Mouse (Mus musculus): ENCODE data around the gene Mmab. TPM values are rescaled to one million over a fixed set of nuclear protein-coding genes. Genes with fewer than 3 reads are reported as not detected.

Mmab gene
- total RNA-seq, 2 experiments from 2014 or later = 17.0 to 21.3 TPM

- no peak for TF ChIP-seq CTCF (IDR thresholded peaks at IDR 0.05)
- intact Hi-C loops (cut with DNase I) = no loop called here
- H3K27ac ChIP-seq = no peak overlapping the region
- no peak for DNase-seq (ENCODE audit: extremely low spot score in 1 of 2, low spot score in 2 of 2)
- H3K4me3 ChIP-seq = no peak overlapping the region
Measured at GRCm38 (mm10) chr5:114407269-114407668, 36.6 kb downstream of the Mmab start.

- DNase-seq (ENCODE audit: extremely low spot score in 1 of 2, low spot score in 2 of 2) = no peak
- Histone ChIP-seq H3K27ac (no peak overlapping the region), H3K4me3 (no peak overlapping the region)
- no peak for TF ChIP-seq CTCF (IDR thresholded peaks at IDR 0.05)
- intact Hi-C loops (cut with DNase I) = no loop called here
Measured at GRCm38 (mm10) chr5:114406592-114406991, 37.3 kb downstream of the Mmab start.

- intact Hi-C loops (cut with DNase I) = no loop called here
- no peak for DNase-seq (ENCODE audit: extremely low spot score in 1 of 2, low spot score in 2 of 2)
- TF ChIP-seq CTCF (IDR thresholded peaks at IDR 0.05) = no peak
- no peak overlapping the region for H3K4me3 ChIP-seq
- H3K27ac ChIP-seq = no peak overlapping the region
Measured at GRCm38 (mm10) chr5:114393169-114393568, 50.7 kb downstream of the Mmab start.

GRCm38 (mm10) chr5:114384448-114384847 lies 59.4 kb downstream of the Mmab start:
- intact Hi-C loops (cut with DNase I) = loop anchor here (5.0 kb wide), 1 partner anchor 283 kb away; no protein-coding TSS in a partner anchor
- TF ChIP-seq CTCF (IDR thresholded peaks at IDR 0.05) = no peak
- H3K27ac ChIP-seq = no peak overlapping the region
- no peak for DNase-seq (ENCODE audit: extremely low spot score in 1 of 2, low spot score in 2 of 2)
- no peak overlapping the region for H3K4me3 ChIP-seq

- DNase-seq (ENCODE audit: extremely low spot score in 1 of 2, low spot score in 2 of 2) = no peak
- intact Hi-C loops (cut with DNase I) = loop anchor here (5.0 kb wide), 1 partner anchor 284 kb away; no protein-coding TSS in a partner anchor
- Histone ChIP-seq H3K4me3 (no peak overlapping the region), H3K27ac (no peak overlapping the region)
- TF ChIP-seq CTCF (IDR thresholded peaks at IDR 0.05) = peak; percentile 76
Measured at GRCm38 (mm10) chr5:114383184-114383904, 60.5 kb downstream of the Mmab start.

Small RNA genes lying within 50 kb of the gene (microRNA-seq; reads per million reads assigned to microRNA genes)
- gene Mir7027 = 0 to 0.96 reads per million in 2 experiments

Other genes with a start within 250 kb of the Mmab start
- gene Foxn4, start 170.3 kb downstream of the Mmab start, total RNA-seq (2021) = not detected
- gene Myo1h, start 154.9 kb downstream of the Mmab start, total RNA-seq (2021) = 1 to 10 TPM; 1.6 to 2.6 TPM
- gene Kctd10, start 63.6 kb downstream of the Mmab start, total RNA-seq (2021) = 10 to 100 TPM; 56.8 to 58.8 TPM
- 10 to 100 TPM; 79.6 to 83.8 TPM for gene Ube3b, start 63.5 kb downstream of the Mmab start, total RNA-seq (2021)
- 10 to 100 TPM; 26.1 to 30.8 TPM for gene Mvk, start 209 bp upstream of the Mmab start, total RNA-seq (2021)
- gene Fam222a, start 124.0 kb upstream of the Mmab start, total RNA-seq (2021) = 1 to 10 TPM; 7.9 to 9.0 TPM
- gene Trpv4, start 214.4 kb upstream of the Mmab start, total RNA-seq (2021) = 1 to 10 TPM; 1.8 to 2.2 TPM
- 10 to 100 TPM; 21.8 to 22.4 TPM for gene Gltp, start 246.9 kb upstream of the Mmab start, total RNA-seq (2021)

All from left cerebral cortex, adult 2 months (tissue).